In genomic region chr10:83284916-83285315, GRCm38 (mm10) we compare ENCODE assay signal across 21 mouse cellular contexts. TPM values are rescaled to one million over a fixed set of nuclear protein-coding genes. Genes with fewer than 3 reads are reported as not detected.
DNase-seq lines count a peak whose midpoint lies in the region; ATAC-seq and TF ChIP-seq lines count a peak whose summit lies in the region.
"Had no signal": no experiment of that assay in that cellular context is flagged by ENCODE, and none has a peak within 500 bp of the region (broad histone marks: within the 10 kb centered on the region; RNA-seq: fewer than 3 reads in every experiment).

No protein-coding gene starts in this region.

- WGBS in heart, embryonic 11.5 days (ENCODE audit: insufficient replicate concordance): 85% methylated on average over 4 of the region's 4 CpGs

- TF ChIP-seq CTCF in gastrocnemius, adult 2 months (IDR thresholded peaks at IDR 0.05): no peak

- no peaks in the 10 kb centered on the region for H3K36me3 ChIP-seq in heart, embryonic 11.5 days (ENCODE audit: control insufficient read depth, insufficient read depth, low read length)
- H3K36me3 ChIP-seq: embryonic facial prominence, embryonic 12.5 days; forebrain, embryonic 15.5 days; heart, embryonic 10.5 days; heart, embryonic 15.5 days had no signal

- no peaks in the 10 kb centered on the region for H3K9me3 ChIP-seq in heart, embryonic 11.5 days (replicated peaks; ENCODE audit: control insufficient read depth, low read length)
- H3K9me3 ChIP-seq: embryonic facial prominence, embryonic 12.5 days; forebrain, embryonic 15.5 days; heart, embryonic 10.5 days; heart, embryonic 15.5 days; hindbrain, embryonic 13.5 days had no signal

- H3K27me3 ChIP-seq in heart, embryonic 11.5 days (ENCODE audit: control insufficient read depth, insufficient read depth, low read length): no peaks in the 10 kb centered on the region
- H3K27me3 ChIP-seq: CH12.LX; embryonic facial prominence, embryonic 12.5 days; forebrain, embryonic 15.5 days; heart, embryonic 15.5 days; hindbrain, embryonic 13.5 days; Patski had no signal

- H3K9ac ChIP-seq in heart, embryonic 11.5 days (ENCODE audit: low read depth, low read length): no peak overlapping the region
- H3K9ac ChIP-seq: embryonic facial prominence, embryonic 12.5 days; forebrain, embryonic 15.5 days; heart, embryonic 15.5 days; hindbrain, embryonic 13.5 days had no signal

- H3K4me2 ChIP-seq in heart, embryonic 11.5 days: no peak overlapping the region
- H3K4me2 ChIP-seq: embryonic facial prominence, embryonic 12.5 days; forebrain, embryonic 15.5 days; heart, embryonic 15.5 days; hindbrain, embryonic 13.5 days had no signal

- no peak for ATAC-seq in heart, embryonic 11.5 days (replicated peaks; ENCODE audit: insufficient number of reproducible peaks, low FRiP score, low TSS enrichment)
- ATAC-seq: activated CD4-positive, CD25-positive, alpha-beta regulatory T cell, adult 4 months; forebrain, embryonic 15.5 days; hindbrain, postnatal 0 days; Patski had no signal

- DNase-seq in cerebellum, adult 18-20 months: peak; percentile 21 to 22
- no peak for DNase-seq in cerebellum, adult 9-11 months
- peak; percentile 19 for DNase-seq in gastrocnemius, adult 2 months
- DNase-seq in gastrocnemius, adult 18-20 months (ENCODE audit: low spot score): no peak
- peak; percentile 83 for DNase-seq in heart, adult 11 months
- DNase-seq: cerebellum, adult 8-10 months; heart, adult 18-20 months; heart, postnatal 14 days; kidney, adult 11 months; kidney, adult 9 months had no signal

- intact Hi-C loops in gastrocnemius, adult 2 months (cut with DNase I): no loop called here

- H3K27ac ChIP-seq in gastrocnemius, adult 2 months: no peak overlapping the region
- no peak overlapping the region for H3K27ac ChIP-seq in heart, embryonic 11.5 days (ENCODE audit: low read depth, low read length)
- H3K27ac ChIP-seq: embryonic facial prominence, embryonic 12.5 days; forebrain, embryonic 15.5 days; heart, embryonic 10.5 days; heart, embryonic 15.5 days; hindbrain, embryonic 13.5 days; hindbrain, postnatal 0 days had no signal

- H3K4me3 ChIP-seq in gastrocnemius, adult 2 months: no peak overlapping the region
- no peak overlapping the region for H3K4me3 ChIP-seq in heart, embryonic 11.5 days (ENCODE audit: low read depth, low read length)
- H3K4me3 ChIP-seq: embryonic facial prominence, embryonic 12.5 days; forebrain, embryonic 15.5 days; heart, embryonic 10.5 days; heart, embryonic 15.5 days; hindbrain, embryonic 13.5 days had no signal

- no peaks in the 10 kb centered on the region for H3K4me1 ChIP-seq in heart, embryonic 11.5 days (ENCODE audit: control insufficient read depth, insufficient read depth, low read length)
- H3K4me1 ChIP-seq: embryonic facial prominence, embryonic 12.5 days; heart, embryonic 10.5 days; heart, embryonic 15.5 days had no signal

RNA-seq across cellular contexts. Expression of gene Slc41a2, which starts 52.8 kb away (rescaled TPM):
- total RNA-seq in gastrocnemius, adult 2 months (2021): 1 to 10 TPM in 1 of 2 experiments, under 1 TPM in 1; 0.46 to 1.1 TPM
- total RNA-seq in gastrocnemius, adult 18-20 months (2021): under 1 TPM; 0.50 to 0.53 TPM
- polyA plus RNA-seq in heart, embryonic 11.5 days (2014; fragmentation: Nextera tagmentation; extraction: Ambion mirVana): 0.33 and 0.65 TPM in 2 replicates
- total RNA-seq: hematopoietic stem cell, adult 5-6 weeks had no signal

Comparison
In these comparisons a context has a peak if more than half of its experiments do, and no peak if none do; other contexts are left out.
1. DNase-seq: peak in cerebellum, adult 18-20 months (2 of 2), gastrocnemius, adult 2 months (single experiment) and heart, adult 11 months (single experiment); none in cerebellum, adult 9-11 months (single experiment) and gastrocnemius, adult 18-20 months (single experiment).